Mouse (Mus musculus): ENCODE measurements at regions not wholly inside any gene's neighbourhood (a gene's known extent, or its start where the extent isn't known, plus 50 kb on each side); places are given as distances from the start of the nearest gene placed in this dataset.

- TF ChIP-seq GATA1 (IDR thresholded peaks at IDR 0.05; ENCODE audit: borderline replicate concordance, low read length) (no peak), FLI1 (IDR thresholded peaks at IDR 0.05; ENCODE audit: low read length) (no peak)
These were observed 145.1 kb downstream of the 4930564D02Rik start for GRCm38 (mm10) chr3:105211726-105212125.

All from megakaryocyte, embryonic 14.5 days (primary cell).